Mouse (Mus musculus): ENCODE measurements around the gene Il22ra2. TPM values are rescaled to one million over a fixed set of nuclear protein-coding genes. Genes with fewer than 3 reads are reported as not detected.

Il22ra2 gene
- polyA plus RNA-seq, 1 experiment from 2014 or later = not detected

GRCm38 (mm10) chr10:19603231-19603630, 18.6 kb upstream of the Il22ra2 start:
- no peak overlapping the region for H3K9ac ChIP-seq
- WGBS (ENCODE audit: insufficient replicate concordance) = 77% methylated on average over 6 of the region's 6 CpGs

GRCm38 (mm10) chr10:19609125-19609524, 12.7 kb upstream of the Il22ra2 start:
- no peak overlapping the region for H3K4me3 ChIP-seq (replicated peaks)
- no peak overlapping the region for H3K9ac ChIP-seq
- ATAC-seq (ENCODE audit: insufficient read depth) = no peak
- no peaks in the 10 kb centered on the region; the same call in 1 of the 2 replicates for H3K4me1 ChIP-seq (replicated peaks)
- no peaks in the 10 kb centered on the region for H3K9me3 ChIP-seq (replicated peaks)
- peaks cover 57% of the 10 kb centered on the region for H3K36me3 ChIP-seq (replicated peaks)
- no peak overlapping the region for H3K4me2 ChIP-seq
- H3K27me3 ChIP-seq = no peaks in the 10 kb centered on the region
- 73% methylated on average over 14 of the region's 14 CpGs for WGBS (ENCODE audit: insufficient replicate concordance)
- H3K27ac ChIP-seq (replicated peaks) = no peak overlapping the region

More at GRCm38 (mm10) chr10:19603231-19603630, 18.6 kb upstream of the Il22ra2 start:
- no peak overlapping the region for H3K27ac ChIP-seq (replicated peaks)
- ATAC-seq (ENCODE audit: insufficient read depth) = no peak
- H3K4me1 ChIP-seq (replicated peaks) = no peaks in the 10 kb centered on the region
- no peaks in the 10 kb centered on the region for H3K9me3 ChIP-seq (replicated peaks)
- H3K36me3 ChIP-seq (replicated peaks) = peaks cover 93% of the 10 kb centered on the region
- H3K27me3 ChIP-seq = no peaks in the 10 kb centered on the region
- H3K4me3 ChIP-seq (replicated peaks) = no peak overlapping the region
- no peak overlapping the region for H3K4me2 ChIP-seq

- ATAC-seq (ENCODE audit: insufficient read depth) = no peak
- Histone ChIP-seq H3K36me3 (replicated peaks) (peaks cover 33% of the 10 kb centered on the region), H3K27ac (replicated peaks) (no peak overlapping the region), H3K4me3 (replicated peaks) (no peak overlapping the region), H3K9ac (no peak overlapping the region), H3K27me3 (no peaks in the 10 kb centered on the region), H3K4me1 (replicated peaks) (peaks cover 3% of the 10 kb centered on the region; the same call in 1 of the 2 replicates), H3K4me2 (no peak overlapping the region), H3K9me3 (replicated peaks) (no peaks in the 10 kb centered on the region)
- 37% methylated on average over 2 of the region's 2 CpGs for WGBS (ENCODE audit: insufficient replicate concordance)
Measured at GRCm38 (mm10) chr10:19611616-19612015, 10.2 kb upstream of the Il22ra2 start.

- Histone ChIP-seq H3K4me3 (replicated peaks) (no peak overlapping the region), H3K4me2 (no peak overlapping the region), H3K4me1 (replicated peaks) (peaks cover 3% of the 10 kb centered on the region; the same call in 1 of the 2 replicates), H3K27me3 (no peaks in the 10 kb centered on the region), H3K36me3 (replicated peaks) (peaks cover 18% of the 10 kb centered on the region), H3K9me3 (replicated peaks) (no peaks in the 10 kb centered on the region), H3K9ac (no peak overlapping the region), H3K27ac (replicated peaks) (0 out of 2 replicates have a peak overlapping the region, but pooled peaks have one; percentile 38)
- no peak for ATAC-seq (ENCODE audit: insufficient read depth)
- 16% methylated on average over 7 of the region's 7 CpGs for WGBS (ENCODE audit: insufficient replicate concordance)
Measured at GRCm38 (mm10) chr10:19613111-19613753, 8.6 kb upstream of the Il22ra2 start.

GRCm38 (mm10) chr10:19619736-19620135, 2.1 kb upstream of the Il22ra2 start:
- Histone ChIP-seq H3K9me3 (replicated peaks) (no peaks in the 10 kb centered on the region), H3K9ac (no peak overlapping the region), H3K4me3 (replicated peaks) (no peak overlapping the region), H3K27me3 (no peaks in the 10 kb centered on the region), H3K4me1 (replicated peaks) (no peaks in the 10 kb centered on the region), H3K36me3 (replicated peaks) (no peaks in the 10 kb centered on the region), H3K27ac (replicated peaks) (no peak overlapping the region), H3K4me2 (no peak overlapping the region)
- no peak for ATAC-seq (ENCODE audit: insufficient read depth)
- WGBS (ENCODE audit: insufficient replicate concordance) = 51% methylated on average over 5 of the region's 5 CpGs

- H3K4me3 ChIP-seq (replicated peaks) = no peak overlapping the region
- no peaks in the 10 kb centered on the region for H3K36me3 ChIP-seq (replicated peaks)
- no peak for ATAC-seq (ENCODE audit: insufficient read depth)
- H3K4me1 ChIP-seq (replicated peaks) = no peaks in the 10 kb centered on the region
- H3K9ac ChIP-seq = no peak overlapping the region
- H3K9me3 ChIP-seq (replicated peaks) = no peaks in the 10 kb centered on the region
- H3K27ac ChIP-seq (replicated peaks) = no peak overlapping the region
- 79% methylated on average over 1 of the region's 1 CpGs for WGBS (ENCODE audit: insufficient replicate concordance)
- H3K27me3 ChIP-seq = no peaks in the 10 kb centered on the region
- no peak overlapping the region for H3K4me2 ChIP-seq
Measured at GRCm38 (mm10) chr10:19624617-19625016, 2.8 kb downstream of the Il22ra2 start.

GRCm38 (mm10) chr10:19627342-19627741, 5.5 kb downstream of the Il22ra2 start:
- H3K27me3 ChIP-seq = no peaks in the 10 kb centered on the region
- WGBS (ENCODE audit: insufficient replicate concordance) = 83% methylated on average over 2 of the region's 2 CpGs

GRCm38 (mm10) chr10:19627748-19628147, 6.0 kb downstream of the Il22ra2 start:
- Histone ChIP-seq H3K9me3 (replicated peaks) (no peaks in the 10 kb centered on the region), H3K27ac (replicated peaks) (no peak overlapping the region), H3K4me1 (replicated peaks) (no peaks in the 10 kb centered on the region), H3K27me3 (no peaks in the 10 kb centered on the region), H3K36me3 (replicated peaks) (no peaks in the 10 kb centered on the region), H3K4me3 (replicated peaks) (no peak overlapping the region), H3K4me2 (no peak overlapping the region), H3K9ac (no peak overlapping the region)
- no peak for ATAC-seq (ENCODE audit: insufficient read depth)
- WGBS (ENCODE audit: insufficient replicate concordance) = 61% methylated on average over 4 of the region's 4 CpGs

More at GRCm38 (mm10) chr10:19627342-19627741, 5.5 kb downstream of the Il22ra2 start:
- no peaks in the 10 kb centered on the region for H3K9me3 ChIP-seq (replicated peaks)
- H3K27ac ChIP-seq (replicated peaks) = no peak overlapping the region
- no peak overlapping the region for H3K9ac ChIP-seq
- H3K4me3 ChIP-seq (replicated peaks) = no peak overlapping the region
- H3K36me3 ChIP-seq (replicated peaks) = no peaks in the 10 kb centered on the region
- H3K4me2 ChIP-seq = no peak overlapping the region
- H3K4me1 ChIP-seq (replicated peaks) = no peaks in the 10 kb centered on the region
- ATAC-seq (ENCODE audit: insufficient read depth) = no peak

GRCm38 (mm10) chr10:19631616-19632195, 9.9 kb downstream of the Il22ra2 start:
- Histone ChIP-seq H3K9me3 (replicated peaks) (no peaks in the 10 kb centered on the region), H3K27me3 (no peaks in the 10 kb centered on the region), H3K27ac (replicated peaks) (no peak overlapping the region), H3K36me3 (replicated peaks) (no peaks in the 10 kb centered on the region), H3K4me3 (replicated peaks) (no peak overlapping the region), H3K9ac (no peak overlapping the region), H3K4me2 (no peak overlapping the region), H3K4me1 (replicated peaks) (no peaks in the 10 kb centered on the region)
- 0 out of 2 replicates have a peak, but pooled peaks have one; percentile 31 for ATAC-seq (ENCODE audit: insufficient read depth)
- 65% methylated on average over 13 of the region's 13 CpGs for WGBS (ENCODE audit: insufficient replicate concordance)

GRCm38 (mm10) chr10:19638851-19639250, 17.1 kb downstream of the Il22ra2 start:
- Histone ChIP-seq H3K4me3 (replicated peaks) (no peak overlapping the region), H3K9me3 (replicated peaks) (no peaks in the 10 kb centered on the region), H3K36me3 (replicated peaks) (no peaks in the 10 kb centered on the region), H3K27me3 (no peaks in the 10 kb centered on the region), H3K4me1 (replicated peaks) (no peaks in the 10 kb centered on the region), H3K27ac (replicated peaks) (no peak overlapping the region), H3K4me2 (no peak overlapping the region), H3K9ac (no peak overlapping the region)
- no peak for ATAC-seq (ENCODE audit: insufficient read depth)
- WGBS (ENCODE audit: insufficient replicate concordance) = 75% methylated on average over 5 of the region's 5 CpGs

- Histone ChIP-seq H3K4me1 (replicated peaks) (no peaks in the 10 kb centered on the region), H3K27ac (replicated peaks) (no peak overlapping the region), H3K27me3 (no peaks in the 10 kb centered on the region), H3K4me2 (no peak overlapping the region), H3K9ac (no peak overlapping the region), H3K4me3 (replicated peaks) (no peak overlapping the region), H3K36me3 (replicated peaks) (no peaks in the 10 kb centered on the region), H3K9me3 (replicated peaks) (no peaks in the 10 kb centered on the region)
- no peak for ATAC-seq (ENCODE audit: insufficient read depth)
- 64% methylated on average over 1 of the region's 1 CpGs for WGBS (ENCODE audit: insufficient replicate concordance)
Measured at GRCm38 (mm10) chr10:19639630-19640029, 17.8 kb downstream of the Il22ra2 start.
